8 mouse cellular contexts compared by ENCODE assay signal in genomic region chr8:77724046-77724930, GRCm38 (mm10). TPM values are rescaled to one million over a fixed set of nuclear protein-coding genes. Genes with fewer than 3 reads are reported as not detected.
DNase-seq lines count a peak whose midpoint lies in the region; ATAC-seq and TF ChIP-seq lines count a peak whose summit lies in the region.

TSS of gene Ednra (minus strand) at chr8:77724464.

- peak; percentile 15 for DNase-seq in thymus, postnatal 4 days
- DNase-seq in thymus, postnatal 0 days (ENCODE audit: low spot score): no peak
- peak; percentile 75 for DNase-seq in forebrain, embryonic 11.5 days (ENCODE audit: low spot score)
- DNase-seq in heart, postnatal 0 days (ENCODE audit: low spot score): peak; percentile 78
- DNase-seq in kidney, postnatal 25 days: peak; percentile 41 to 56
- peak; percentile 92 for DNase-seq in lung, embryonic 14.5 days
- peak; percentile 51 for DNase-seq in ovary, postnatal 14 days (ENCODE audit: low spot score)
- no peak for DNase-seq in natural killer cell, adult 2 months (ENCODE audit: low spot score in 2 of 2)

- TF ChIP-seq EP300 in heart, postnatal 0 days (IDR thresholded peaks at IDR 0.05; ENCODE audit: low read depth): peak; percentile 50; the same call in 1 of the 2 replicates

- H3K9ac ChIP-seq in forebrain, embryonic 11.5 days (ENCODE audit: low read length): peak within 1 kb of the TSS; percentile 50
- H3K9ac ChIP-seq in heart, postnatal 0 days (replicated peaks; ENCODE audit: low read depth, low read length): peak within 1 kb of the TSS; percentile 83
- H3K9ac ChIP-seq in lung, embryonic 14.5 days: peak within 1 kb of the TSS; percentile 85

- no peaks in the 10 kb centered on the region for H3K36me3 ChIP-seq in forebrain, embryonic 11.5 days (ENCODE audit: control insufficient read depth, insufficient read depth, low read length)
- H3K36me3 ChIP-seq in heart, postnatal 0 days (replicated peaks; ENCODE audit: control insufficient read depth, insufficient read depth, low read length): peaks cover 6% of the 10 kb centered on the region
- H3K36me3 ChIP-seq in lung, embryonic 14.5 days (ENCODE audit: insufficient read depth): peaks cover 11% of the 10 kb centered on the region

- no peaks in the 10 kb centered on the region; the same call in 1 of the 2 replicates for H3K4me1 ChIP-seq in forebrain, embryonic 11.5 days (replicated peaks; ENCODE audit: control insufficient read depth, insufficient read depth, low read length)
- H3K4me1 ChIP-seq in heart, postnatal 0 days (ENCODE audit: control insufficient read depth, insufficient read depth): peaks cover 33% of the 10 kb centered on the region; the same call in 1 of the 2 replicates
- H3K4me1 ChIP-seq in lung, embryonic 14.5 days (ENCODE audit: insufficient read depth): peaks cover 20% of the 10 kb centered on the region; the same call in 1 of the 2 replicates

- H3K4me2 ChIP-seq in forebrain, embryonic 11.5 days (ENCODE audit: low read depth, low read length, severe bottlenecking): peak within 1 kb of the TSS; percentile 80
- H3K4me2 ChIP-seq in heart, postnatal 0 days (ENCODE audit: low read depth, low read length): peak within 1 kb of the TSS; percentile 68
- peak within 1 kb of the TSS; percentile 61 for H3K4me2 ChIP-seq in lung, embryonic 14.5 days

- H3K27ac ChIP-seq in forebrain, embryonic 11.5 days (ENCODE audit: low read depth, low read length): peak within 1 kb of the TSS; percentile 41; the same call in 1 of the 2 replicates
- peak within 1 kb of the TSS; percentile 97 for H3K27ac ChIP-seq in heart, postnatal 0 days (ENCODE audit: low read depth)
- H3K27ac ChIP-seq in lung, embryonic 14.5 days (ENCODE audit: low read depth): peak within 1 kb of the TSS; percentile 99

- peak; percentile 59 for TF ChIP-seq CTCF in heart, postnatal 0 days (IDR thresholded peaks at IDR 0.05; ENCODE audit: low read depth)
- peak; percentile 70 for TF ChIP-seq CTCF in lung, embryonic 14.5 days (IDR thresholded peaks at IDR 0.05; ENCODE audit: low read depth)

- ATAC-seq in forebrain, embryonic 11.5 days (replicated peaks; ENCODE audit: low FRiP score): peak; percentile 84
- ATAC-seq in heart, postnatal 0 days (ENCODE audit: insufficient read depth, low read depth): peak; percentile 91
- ATAC-seq in lung, embryonic 14.5 days (ENCODE audit: insufficient read depth): peak; percentile 92

- under 1% methylated on average over 27 of the region's 27 CpGs for WGBS in forebrain, embryonic 11.5 days
- under 1% methylated on average over 27 of the region's 27 CpGs for WGBS in heart, postnatal 0 days
- WGBS in lung, embryonic 14.5 days: under 1% methylated on average over 27 of the region's 27 CpGs

- peak within 1 kb of the TSS; percentile 35 for H3K4me3 ChIP-seq in forebrain, embryonic 11.5 days (ENCODE audit: low read depth, low read length)
- H3K4me3 ChIP-seq in heart, postnatal 0 days (ENCODE audit: low read depth, low read length): peak within 1 kb of the TSS; percentile 70
- H3K4me3 ChIP-seq in lung, embryonic 14.5 days (ENCODE audit: low read depth, low read length): peak within 1 kb of the TSS; percentile 73

- H3K9me3 ChIP-seq in forebrain, embryonic 11.5 days (ENCODE audit: control insufficient read depth, low read length): no peaks in the 10 kb centered on the region
- no peaks in the 10 kb centered on the region for H3K9me3 ChIP-seq in heart, postnatal 0 days (replicated peaks; ENCODE audit: control insufficient read depth, low read length)
- no peaks in the 10 kb centered on the region for H3K9me3 ChIP-seq in lung, embryonic 14.5 days (ENCODE audit: low read depth, low read length)

- no peaks in the 10 kb centered on the region for H3K27me3 ChIP-seq in forebrain, embryonic 11.5 days (ENCODE audit: control insufficient read depth, insufficient read depth, low read length)
- no peaks in the 10 kb centered on the region for H3K27me3 ChIP-seq in heart, postnatal 0 days (ENCODE audit: control insufficient read depth, insufficient read depth, low read length)
- no peaks in the 10 kb centered on the region for H3K27me3 ChIP-seq in lung, embryonic 14.5 days (ENCODE audit: insufficient read depth, low read length)

RNA-seq across cellular contexts. Expression of gene Ednra, which starts in this region (rescaled TPM):
- polyA plus RNA-seq in thymus, postnatal 0 days (2015; fragmentation: Nextera tagmentation; extraction: Ambion mirVana): 2.5 and 3.6 TPM in 2 replicates
- 17.7 and 21.8 TPM in 2 replicates for polyA plus RNA-seq in forebrain, embryonic 11.5 days (2014; fragmentation: Nextera tagmentation; extraction: Ambion mirVana)
- total RNA-seq in heart, postnatal 0 days (2014; rRNA removed; ENCODE audit: low replicate concordance): 37.0 and 43.7 TPM in 2 replicates
- 25.5 and 35.2 TPM in 2 replicates for polyA plus RNA-seq in heart, postnatal 0 days (2015; fragmentation: Nextera tagmentation; extraction: Ambion mirVana)
- 140 and 147 TPM in 2 replicates for polyA plus RNA-seq in lung, embryonic 14.5 days (2014; fragmentation: Nextera tagmentation; extraction: Ambion mirVana)

Comparison
In these comparisons a context has a peak if more than half of its experiments do, and no peak if none do; other contexts are left out.
1. DNase-seq: peak in thymus, postnatal 4 days (single experiment), forebrain, embryonic 11.5 days (single experiment), heart, postnatal 0 days (single experiment), kidney, postnatal 25 days (2 of 2), lung, embryonic 14.5 days (single experiment) and ovary, postnatal 14 days (single experiment); none in thymus, postnatal 0 days (single experiment) and natural killer cell, adult 2 months (0 of 2).
2. H3K27ac ChIP-seq: peak in every context shown above with its lines; median percentile 99 in lung, embryonic 14.5 days; 97 in heart, postnatal 0 days; 41 in forebrain, embryonic 11.5 days.
3. Peak in every context shown above with its lines, with median percentiles within 50 percentile points of each other: ATAC-seq, H3K4me2 ChIP-seq, H3K4me3 ChIP-seq and H3K9ac ChIP-seq.